Mouse (Mus musculus): ENCODE results near the gene Kcnc4. TPM values are rescaled to one million over a fixed set of nuclear protein-coding genes. Genes with fewer than 3 reads are reported as not detected.

Gene Kcnc4
- total RNA-seq, 2 experiments from 2014 or later, result 49.5 to 52.4 TPM

DNA sequence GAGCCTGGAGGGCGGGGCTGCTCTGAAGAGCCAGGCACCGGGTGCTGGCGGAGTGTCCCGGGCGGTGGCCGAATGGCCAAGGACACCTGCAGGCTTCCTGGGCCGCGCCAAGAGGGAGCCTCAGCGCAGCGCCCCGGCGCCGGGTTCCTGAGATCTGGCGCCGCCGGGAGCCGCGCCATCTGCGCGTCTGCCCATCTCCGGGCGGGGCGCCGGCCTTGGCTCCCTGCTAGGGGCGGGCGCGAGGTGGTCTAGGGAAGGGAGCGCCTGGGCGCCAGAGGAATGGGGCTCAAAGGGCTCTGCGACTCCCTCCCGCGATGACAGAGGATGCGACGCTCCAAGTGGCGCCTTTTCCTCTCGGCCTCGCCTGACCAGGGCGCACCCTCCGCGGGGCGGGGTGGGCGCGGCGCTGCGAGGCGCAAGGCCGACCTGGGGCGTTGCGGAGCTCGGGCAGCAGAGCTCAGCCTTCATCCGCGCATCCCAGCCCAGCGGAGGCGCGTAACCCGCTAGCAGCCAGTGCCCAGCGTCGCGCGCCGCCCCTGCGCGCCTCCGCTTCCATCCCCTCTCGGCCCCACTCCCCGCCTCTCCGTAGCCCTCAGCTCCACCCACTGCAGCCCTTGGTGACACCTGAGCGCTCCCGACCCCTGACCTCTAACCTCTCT lies 550 bp upstream of the Kcnc4 start:
- DNase-seq (ENCODE audit: extremely low spot score in 1 of 2, low spot score in 1 of 2), result no peak

DNA sequence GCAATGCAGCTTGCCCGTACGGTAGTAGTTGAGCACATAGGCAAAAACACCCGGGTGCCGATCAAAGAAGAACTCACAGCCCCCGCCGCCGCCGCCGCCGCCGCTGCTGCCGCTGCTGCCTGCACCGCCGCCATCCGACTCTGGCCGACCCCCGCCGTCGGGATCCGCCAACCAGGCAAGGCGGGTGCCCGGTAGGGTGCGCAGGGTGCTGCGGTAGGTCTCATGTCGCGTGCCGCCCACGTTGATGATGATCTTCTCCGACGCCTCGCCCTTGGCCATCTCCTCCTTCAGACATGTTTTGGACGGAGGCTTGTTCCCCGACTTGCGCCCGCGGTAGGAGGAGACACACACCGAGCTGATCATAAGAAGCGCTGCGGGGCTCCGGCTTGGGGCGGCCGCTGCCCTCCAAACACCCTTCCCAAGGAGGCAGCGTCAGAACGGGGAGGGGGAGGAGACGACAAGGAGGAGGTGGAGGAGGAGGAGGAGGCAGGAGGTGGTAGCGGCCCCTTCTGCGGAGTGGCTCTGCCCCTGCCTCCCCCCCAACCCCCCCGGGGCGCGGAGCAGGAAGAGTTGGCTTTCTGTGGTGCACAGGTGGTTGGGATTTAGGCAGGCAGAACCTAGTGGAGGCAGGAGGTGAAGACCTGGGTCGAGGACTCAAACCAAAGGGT lies 690 bp downstream of the Kcnc4 start:
- no peak for DNase-seq (ENCODE audit: extremely low spot score in 1 of 2, low spot score in 1 of 2)

DNA sequence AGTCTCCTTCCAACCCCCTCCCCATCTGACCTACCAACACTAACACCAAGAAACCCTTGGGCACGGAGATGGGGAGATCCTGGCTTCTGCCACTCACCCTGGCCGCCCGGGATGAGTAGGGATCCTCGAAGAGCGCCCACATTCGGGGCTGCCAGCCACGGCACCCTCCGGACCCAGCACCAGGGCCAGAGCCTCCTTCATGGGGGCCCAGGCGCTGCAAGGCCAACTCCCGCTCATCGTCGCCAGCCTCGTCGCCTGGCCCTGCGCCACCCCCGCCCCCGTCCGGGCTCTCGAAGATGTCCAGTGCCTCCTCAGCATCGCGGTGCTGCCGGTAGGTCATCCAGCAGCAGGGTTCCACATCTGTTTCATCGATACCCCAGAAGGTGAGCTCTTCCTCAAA lies 1.2 kb downstream of the Kcnc4 start:
- no peak for DNase-seq (ENCODE audit: extremely low spot score in 1 of 2, low spot score in 1 of 2)

DNA sequence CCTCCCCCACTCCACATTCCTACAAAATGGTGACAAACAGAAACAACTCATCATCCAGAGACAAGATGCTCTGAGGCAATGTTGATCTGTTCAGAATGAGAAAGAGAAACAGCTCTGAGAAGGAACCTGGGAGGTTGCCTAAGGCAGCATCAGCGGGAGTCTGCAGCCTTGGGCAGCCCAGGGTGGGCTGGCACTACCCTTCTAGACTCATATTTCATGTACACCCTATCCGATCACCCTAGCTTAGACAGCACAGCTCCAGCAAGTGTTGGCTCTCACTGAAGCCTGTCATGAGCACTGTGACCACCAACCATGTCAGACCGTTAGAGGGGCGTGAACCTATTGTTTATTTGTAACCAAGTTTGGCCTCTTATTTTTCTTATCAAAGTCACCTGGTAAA lies 5.1 kb downstream of the Kcnc4 start:
- DNase-seq (ENCODE audit: extremely low spot score in 1 of 2, low spot score in 1 of 2), result no peak

DNA sequence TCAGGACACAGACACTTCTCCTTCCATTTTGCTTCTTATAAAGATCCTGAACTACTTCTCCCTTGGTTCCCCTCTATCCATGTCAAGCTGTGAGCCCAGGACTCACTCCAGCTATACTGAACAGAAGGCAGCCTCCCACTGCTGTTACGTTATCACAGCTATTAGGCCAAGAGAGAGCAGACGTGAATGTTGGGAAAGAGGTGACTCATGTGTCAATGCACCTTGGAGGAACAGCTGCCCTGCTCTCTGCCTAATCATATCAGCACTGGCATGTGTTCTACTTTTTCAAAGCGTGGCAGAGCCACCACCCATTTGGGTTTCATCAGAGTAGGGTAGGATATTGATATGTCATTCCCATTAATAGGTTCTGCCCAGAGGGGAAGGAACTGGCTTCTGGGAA lies 12.5 kb downstream of the Kcnc4 start:
- DNase-seq (ENCODE audit: extremely low spot score in 1 of 2, low spot score in 1 of 2), result no peak

DNA sequence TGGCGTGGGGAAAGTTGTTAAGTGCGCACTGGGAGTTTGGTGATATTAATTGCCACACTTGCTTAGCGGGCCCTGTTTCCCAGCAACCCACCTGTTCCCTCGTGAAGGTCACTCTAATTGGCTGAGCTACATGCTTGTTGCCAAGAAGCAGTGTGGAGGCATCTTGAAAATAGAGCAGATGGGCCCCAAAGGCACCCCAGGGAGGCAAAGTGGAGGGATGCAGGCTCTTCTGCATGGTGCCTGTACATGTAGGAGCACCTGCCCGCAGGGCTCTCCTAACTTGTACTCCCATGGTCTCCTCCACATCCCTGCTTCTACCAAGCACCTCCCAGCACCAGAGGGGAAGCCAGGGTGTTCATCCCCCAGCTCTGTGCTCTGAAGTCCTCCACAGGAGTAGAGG lies 15.5 kb downstream of the Kcnc4 start:
- no peak for DNase-seq (ENCODE audit: extremely low spot score in 1 of 2, low spot score in 1 of 2)

DNA sequence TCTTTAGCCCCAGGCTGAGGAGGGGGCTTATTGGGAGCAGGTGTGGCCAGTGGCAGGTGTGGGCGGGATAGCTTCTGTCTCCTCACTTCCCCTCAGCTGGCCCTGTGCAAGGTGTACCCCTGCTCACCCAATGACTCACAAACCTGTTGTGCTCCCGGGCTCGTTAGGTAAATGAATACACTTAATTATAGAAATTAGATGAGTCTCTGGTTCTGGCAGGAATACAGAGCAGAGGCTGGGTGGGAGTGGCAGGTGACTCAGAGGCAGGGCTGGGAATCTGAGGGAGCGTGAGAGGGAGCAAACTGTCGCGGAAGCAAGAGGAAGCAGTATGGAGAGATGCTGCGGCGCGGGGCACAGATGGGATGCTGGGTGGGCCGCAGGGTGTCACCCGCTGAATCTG lies 17.2 kb downstream of the Kcnc4 start:
- peak in 1 of 2 experiments; percentile 53 for DNase-seq (ENCODE audit: extremely low spot score in 1 of 2, low spot score in 1 of 2)

DNA sequence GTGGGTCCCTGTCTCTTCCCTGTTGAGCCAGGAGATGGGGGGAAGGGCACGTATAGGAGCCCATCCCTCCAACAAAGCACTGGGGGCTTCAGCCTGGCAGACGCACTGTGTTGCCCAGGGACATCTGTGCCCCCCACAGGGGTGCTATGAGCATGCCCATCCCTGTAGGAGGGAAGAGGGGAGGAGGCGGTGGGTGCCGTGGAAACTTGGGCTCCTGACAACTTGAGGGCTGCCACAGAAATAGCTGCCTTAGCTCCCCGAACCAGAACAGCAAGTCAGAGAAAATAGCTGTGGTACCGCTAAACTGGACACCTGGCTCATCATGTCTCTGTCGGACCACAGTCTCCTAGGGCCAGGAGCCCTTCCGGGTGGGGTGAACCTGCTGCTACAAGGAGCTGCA lies 18.0 kb downstream of the Kcnc4 start:
- no peak for DNase-seq (ENCODE audit: extremely low spot score in 1 of 2, low spot score in 1 of 2)

DNA sequence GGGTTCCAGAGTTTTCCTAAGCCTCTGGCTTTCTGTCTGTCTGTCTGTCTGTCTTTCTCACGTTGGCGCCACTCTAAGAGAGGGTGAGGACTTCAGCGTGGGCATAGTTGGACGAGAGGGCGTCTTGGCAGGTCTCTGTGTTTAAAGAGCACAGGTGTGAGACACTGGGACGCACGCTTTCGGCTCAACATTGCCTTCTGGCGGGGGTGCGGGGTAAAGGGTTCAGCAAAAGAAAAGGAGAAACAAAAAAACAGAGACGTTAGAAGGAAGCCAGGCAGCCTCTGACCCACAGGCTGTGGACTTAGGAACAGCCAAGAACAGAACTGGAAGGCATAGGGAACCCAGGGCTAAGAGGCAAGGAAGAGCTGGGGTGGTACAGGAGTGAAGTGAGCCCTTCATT lies 20.1 kb downstream of the Kcnc4 start:
- no peak for DNase-seq (ENCODE audit: extremely low spot score in 1 of 2, low spot score in 1 of 2)

DNA sequence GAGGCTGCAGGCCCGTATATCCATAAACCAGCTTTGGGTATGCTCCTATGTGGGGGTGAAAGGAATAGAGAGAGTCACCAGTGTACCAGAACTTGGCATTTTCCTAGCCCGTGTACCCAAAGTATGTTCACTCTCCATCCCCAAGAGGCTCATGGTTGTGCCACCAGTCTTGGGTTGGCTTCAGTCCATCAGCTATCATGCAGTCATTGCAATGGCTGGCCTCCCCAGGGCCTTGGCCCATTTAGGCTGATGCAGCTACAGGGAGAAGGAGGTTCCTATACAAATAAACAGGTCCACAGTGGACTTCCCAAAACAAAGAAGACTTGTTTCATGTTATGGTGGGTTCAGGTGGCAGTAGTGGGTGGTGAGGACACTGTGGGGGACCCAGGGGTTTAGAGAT lies 21.7 kb downstream of the Kcnc4 start:
- DNase-seq (ENCODE audit: extremely low spot score in 1 of 2, low spot score in 1 of 2), result no peak

DNA sequence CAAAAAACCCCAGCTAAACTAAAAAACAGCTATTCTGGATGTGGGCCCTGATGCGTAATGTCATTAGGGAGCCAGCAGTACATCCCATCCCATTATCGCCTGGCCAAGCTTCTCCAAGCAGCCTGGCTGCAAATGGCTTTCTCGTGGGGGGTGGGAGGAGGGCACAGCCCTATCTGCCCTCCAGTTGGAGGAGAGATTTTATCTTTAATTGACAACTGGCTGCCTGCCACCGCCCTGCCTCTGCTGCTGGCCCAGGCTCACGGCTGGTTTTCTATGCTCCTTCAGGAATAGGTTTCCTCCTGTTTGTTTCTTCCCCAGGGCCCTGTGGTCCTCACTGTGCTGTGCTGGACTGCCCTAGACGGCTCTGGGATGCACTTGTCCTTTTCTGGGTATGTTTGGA lies 22.9 kb downstream of the Kcnc4 start:
- no peak for DNase-seq (ENCODE audit: extremely low spot score in 1 of 2, low spot score in 1 of 2)

DNA sequence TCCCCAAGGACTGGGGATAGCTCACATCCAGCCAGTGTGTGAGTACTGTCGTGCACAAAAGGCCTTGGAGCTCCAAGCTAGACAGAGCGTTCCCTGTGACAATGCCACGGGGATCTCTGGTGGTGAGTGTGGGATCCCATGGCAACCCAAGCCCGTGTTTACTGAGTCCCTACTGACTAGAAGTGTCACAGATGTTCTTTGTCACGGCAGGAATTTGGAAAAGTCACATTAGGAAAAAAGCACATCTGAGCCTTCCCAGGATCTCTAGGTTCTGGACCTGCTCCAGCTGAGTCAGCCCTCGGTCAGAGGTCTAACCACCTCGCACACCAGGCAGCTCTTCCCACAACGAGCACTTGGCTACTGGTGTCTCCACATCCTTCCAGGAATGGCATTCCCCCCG lies 25.7 kb downstream of the Kcnc4 start:
- DNase-seq (ENCODE audit: extremely low spot score in 1 of 2, low spot score in 1 of 2), result no peak

DNA sequence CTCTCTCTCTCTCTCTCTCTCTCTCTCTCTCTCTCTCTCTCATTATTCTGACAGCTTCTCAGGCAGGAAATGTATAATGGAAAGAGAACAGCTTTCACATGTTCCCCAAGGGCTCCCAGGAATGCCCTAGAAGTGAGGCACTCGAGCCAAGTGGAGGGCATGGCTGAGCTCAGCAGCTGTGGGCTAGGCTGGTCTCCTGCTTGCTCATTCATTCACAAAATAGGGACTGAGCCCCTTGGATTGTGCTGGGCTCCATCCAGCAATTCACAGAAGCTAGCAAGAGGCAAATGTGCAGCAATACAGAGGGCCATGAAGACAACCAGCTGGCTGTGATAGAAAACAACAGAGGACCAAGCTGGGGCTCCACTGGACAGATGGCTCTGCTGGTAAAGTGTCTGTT lies 28.1 kb downstream of the Kcnc4 start:
- no peak for DNase-seq (ENCODE audit: extremely low spot score in 1 of 2, low spot score in 1 of 2)

DNA sequence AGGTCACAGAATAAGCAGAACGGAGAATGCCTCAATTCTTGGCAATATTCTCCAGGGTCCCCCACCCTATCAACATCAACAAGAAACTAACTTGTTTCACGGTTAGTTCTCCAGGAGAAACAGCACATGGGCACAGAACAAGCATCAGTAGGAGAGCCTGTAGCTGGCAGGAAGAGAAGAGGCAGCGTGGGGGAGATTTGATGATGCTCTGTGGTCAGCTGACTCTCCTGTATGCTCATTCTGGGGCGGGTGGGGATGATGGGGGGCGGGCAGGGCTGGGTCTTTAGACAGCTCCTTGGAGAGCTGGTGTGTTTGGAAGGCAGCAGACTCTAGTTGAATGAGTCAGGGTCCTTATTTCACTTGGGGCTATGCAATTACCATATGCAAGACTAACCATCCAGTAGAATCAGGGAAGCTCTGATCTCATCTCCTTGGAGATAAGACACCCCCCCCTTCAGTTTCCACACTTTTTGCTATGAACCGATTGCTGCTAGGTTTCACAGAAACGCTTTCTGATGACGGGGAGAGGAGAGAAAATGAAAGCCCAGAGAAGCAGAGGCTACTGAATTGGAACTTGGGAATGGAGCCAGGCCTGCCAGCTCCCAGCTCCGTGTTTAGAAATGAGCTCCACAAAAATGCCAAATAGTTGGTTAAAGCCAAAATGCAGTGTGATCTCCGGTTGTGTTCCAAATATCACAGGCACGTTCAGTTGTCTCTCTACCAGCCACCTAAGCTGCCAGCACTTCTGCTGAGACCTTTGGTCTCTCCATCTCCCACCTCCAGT lies 34.9 kb downstream of the Kcnc4 start:
- no peak for DNase-seq (ENCODE audit: extremely low spot score in 1 of 2, low spot score in 1 of 2)

DNA sequence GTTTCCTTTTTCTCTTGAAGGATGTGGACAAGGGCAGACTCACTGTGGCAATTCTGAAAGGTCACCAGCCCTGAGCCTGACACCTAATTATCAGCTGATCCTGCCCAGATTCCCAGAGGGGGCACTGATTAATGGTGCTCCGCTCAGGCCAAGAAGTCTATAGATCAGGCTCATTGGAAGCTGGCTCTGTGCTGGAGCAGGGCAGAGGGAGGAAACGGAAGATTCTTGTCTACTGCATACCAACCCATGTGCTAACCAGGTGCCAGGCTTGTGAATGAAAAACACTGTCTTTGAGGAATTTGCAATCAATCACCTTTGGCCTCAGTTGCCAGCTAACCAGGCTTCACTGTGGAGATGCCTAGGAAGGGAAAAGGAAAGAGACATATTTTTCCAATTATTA lies 39.2 kb downstream of the Kcnc4 start:
- DNase-seq (ENCODE audit: extremely low spot score in 1 of 2, low spot score in 1 of 2), result no peak

DNA sequence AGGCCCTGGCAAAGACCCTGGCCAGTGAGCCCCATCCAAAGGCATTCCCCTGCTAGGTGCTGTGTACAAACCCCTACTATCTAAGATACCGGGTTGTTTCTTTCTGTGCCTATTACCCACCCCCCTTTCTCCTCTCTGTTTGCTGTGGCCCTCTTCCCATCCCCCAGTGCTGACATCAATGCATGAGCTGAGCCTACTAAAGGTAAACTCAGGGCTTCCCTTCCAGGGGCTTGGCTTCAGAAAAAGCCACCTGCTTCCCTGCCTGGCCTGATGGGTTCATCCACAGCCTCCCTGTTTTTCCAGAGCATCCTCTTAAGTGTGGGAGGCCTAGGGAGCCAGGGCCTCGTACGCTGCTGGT lies 42.1 kb downstream of the Kcnc4 start:
- no peak for DNase-seq (ENCODE audit: extremely low spot score in 1 of 2, low spot score in 1 of 2)

DNA sequence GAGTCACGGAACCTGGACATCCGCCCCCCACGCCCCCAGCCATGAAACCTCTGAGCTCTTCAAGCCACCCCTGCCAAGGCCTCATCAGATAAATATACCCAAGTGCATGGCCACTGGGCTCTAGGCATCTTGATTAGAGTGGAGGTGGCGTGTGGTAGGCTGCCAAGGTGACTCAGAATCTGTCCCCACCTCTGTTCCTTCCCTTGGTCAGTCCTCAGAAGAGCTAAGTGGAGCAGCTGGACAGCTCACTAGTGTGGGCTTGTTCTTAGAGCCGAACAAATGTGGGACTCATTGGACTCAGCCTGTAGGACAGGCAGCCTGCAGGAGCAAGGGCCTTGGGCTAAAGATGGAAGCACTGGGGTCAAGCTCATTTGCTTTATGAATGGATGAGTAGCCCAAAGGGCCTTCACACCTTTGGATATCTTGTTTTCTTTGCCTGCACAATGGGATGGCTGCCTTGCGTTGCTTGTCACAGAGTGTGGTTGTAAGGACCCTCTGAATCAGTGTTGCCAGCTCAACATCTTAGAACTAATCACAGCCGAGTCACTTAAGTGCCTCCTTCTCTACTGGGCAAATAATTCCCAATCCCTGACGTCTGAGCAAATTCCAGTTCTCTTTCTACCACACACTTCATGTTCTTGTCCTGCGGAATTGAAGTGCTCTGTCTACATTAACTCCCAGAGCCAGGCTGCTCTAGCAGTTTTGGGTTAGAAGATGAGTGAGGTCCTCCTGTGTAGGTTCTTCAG lies 42.6 kb downstream of the Kcnc4 start:
- no peak for DNase-seq (ENCODE audit: extremely low spot score in 1 of 2, low spot score in 1 of 2)

DNA sequence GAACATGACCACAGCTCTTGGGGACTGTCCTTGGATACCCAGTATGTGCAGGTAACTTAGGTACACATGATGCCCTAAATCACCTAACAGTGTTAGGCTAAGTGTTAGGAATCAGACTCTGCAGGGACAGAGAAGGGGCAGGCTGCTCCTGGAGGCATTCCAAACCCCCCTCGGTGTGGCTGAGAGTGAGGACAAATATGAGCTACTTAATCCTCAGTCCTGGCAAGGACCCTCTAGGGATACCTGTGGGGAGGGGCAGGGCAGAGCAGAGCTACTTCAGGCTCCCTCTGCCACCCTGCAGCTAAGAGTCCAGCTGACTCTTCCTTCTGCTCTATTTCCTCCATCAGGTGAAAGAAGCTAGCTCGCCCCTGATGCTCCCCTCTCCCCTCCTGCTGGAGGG lies 46.3 kb downstream of the Kcnc4 start:
- no peak for DNase-seq (ENCODE audit: extremely low spot score in 1 of 2, low spot score in 1 of 2)

DNA sequence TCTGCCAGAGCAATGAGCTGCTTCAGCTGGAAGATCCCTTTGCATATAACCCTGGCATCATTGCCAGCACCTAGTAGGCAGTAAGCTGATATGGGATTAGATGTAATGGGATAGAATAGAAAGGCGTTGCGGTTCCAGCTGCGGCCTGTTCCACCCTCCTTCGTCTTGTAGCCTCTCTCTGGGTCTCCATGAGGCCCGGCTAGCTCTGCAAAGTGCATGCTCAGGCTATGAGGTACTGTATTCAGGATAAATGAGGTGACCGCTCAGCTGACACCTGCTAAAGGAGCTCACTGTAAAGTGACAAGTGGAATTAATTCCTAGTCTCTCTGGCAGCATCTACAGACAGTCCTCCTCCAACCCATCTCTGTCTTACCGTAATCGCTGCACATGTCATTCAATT lies 46.8 kb downstream of the Kcnc4 start:
- DNase-seq (ENCODE audit: extremely low spot score in 1 of 2, low spot score in 1 of 2), result no peak

DNA sequence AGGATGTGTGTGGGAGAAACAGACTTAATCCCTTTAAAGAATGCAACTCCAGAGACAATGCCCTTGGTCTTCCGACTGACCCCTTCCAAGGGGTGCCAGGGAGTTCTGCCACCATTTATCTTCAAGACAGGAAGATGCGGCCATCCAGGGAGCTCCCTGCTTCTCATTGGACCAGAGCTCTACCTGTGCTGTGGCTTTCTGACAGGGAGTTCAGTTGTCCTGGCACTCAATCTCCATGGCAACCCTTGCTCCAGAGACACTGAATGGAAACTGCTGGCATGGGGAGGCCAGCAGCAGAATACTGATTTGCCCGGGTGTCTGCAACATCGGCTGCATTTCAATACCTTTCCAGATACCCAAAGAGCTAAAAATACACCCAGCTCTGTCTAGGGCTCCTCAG lies 47.7 kb downstream of the Kcnc4 start:
- no peak for DNase-seq (ENCODE audit: extremely low spot score in 1 of 2, low spot score in 1 of 2)

DNA sequence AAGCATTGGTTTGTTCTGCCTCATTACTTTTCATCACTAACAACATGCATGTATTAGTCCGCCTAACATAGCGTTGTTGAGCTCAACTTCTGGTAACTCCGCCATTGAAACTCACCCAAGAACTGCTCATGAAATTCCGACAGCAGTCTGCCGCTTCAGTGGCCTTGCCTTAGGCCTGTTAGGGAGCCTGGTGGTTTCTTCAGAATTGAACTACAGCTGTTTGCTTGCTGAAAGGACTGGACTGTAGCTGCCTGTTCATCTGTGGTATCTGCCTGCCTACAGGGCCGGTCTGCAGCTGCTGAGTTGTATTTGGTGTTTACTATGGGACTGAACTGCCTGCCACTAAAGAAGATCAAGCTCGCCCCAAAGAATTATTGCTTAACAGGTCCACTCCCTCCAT lies 58.0 kb downstream of the Kcnc4 start:
- DNase-seq (ENCODE audit: extremely low spot score in 1 of 2, low spot score in 1 of 2), result no peak

Data from layer of hippocampus, postnatal 25 days (tissue).